Mouse (Mus musculus): ENCODE measurements around the gene Caly. TPM values are rescaled to one million over a fixed set of nuclear protein-coding genes. Genes with fewer than 3 reads are reported as not detected.

Caly gene
- polyA plus RNA-seq, 1 experiment, result 0.44 TPM

DNA sequence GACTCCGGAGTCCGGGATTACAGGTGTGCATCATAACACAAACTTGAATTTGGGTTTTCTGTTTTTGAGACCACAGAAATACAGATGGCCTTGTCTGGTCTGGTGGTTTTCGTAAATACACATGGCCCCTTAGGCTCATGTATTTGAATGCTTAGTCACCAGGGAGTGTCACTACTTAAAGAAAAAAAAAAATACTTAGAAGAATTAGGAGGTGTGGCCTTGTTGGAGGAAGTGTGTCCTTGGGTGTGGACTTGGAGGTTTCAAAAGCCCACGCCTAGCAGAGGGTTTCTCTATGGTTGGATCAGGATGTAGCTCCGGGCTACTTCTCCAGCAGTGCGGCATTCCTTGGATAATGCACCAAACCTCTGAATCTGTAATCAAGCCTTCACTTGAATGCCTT, 4.7 kb downstream of the Caly start:
- no peak overlapping the region for H3K4me3 ChIP-seq (ENCODE audit: control insufficient read depth, insufficient read depth, low read length)
- 60% methylated on average over 6 of the region's 6 CpGs for WGBS
- H3K27me3 ChIP-seq (ENCODE audit: control insufficient read depth, insufficient read depth, low read length), result peaks cover 3% of the 10 kb centered on the region; the same call in 1 of the 2 replicates
- no peak overlapping the region for H3K27ac ChIP-seq (ENCODE audit: control insufficient read depth, insufficient read depth, low read length)
- no peak for DNase-seq
- peaks cover 2% of the 10 kb centered on the region; the same call in 1 of the 2 replicates for H3K4me1 ChIP-seq (replicated peaks; ENCODE audit: control insufficient read depth, insufficient read depth, low read length)
- H3K36me3 ChIP-seq (ENCODE audit: control insufficient read depth, insufficient read depth, low read length), result no peaks in the 10 kb centered on the region
- TF ChIP-seq CTCF (IDR thresholded peaks at IDR 0.05; ENCODE audit: borderline replicate concordance, control insufficient read depth, extremely low read depth, insufficient read depth, low read length, poor library complexity) (no peak), POLR2A (IDR thresholded peaks at IDR 0.05; ENCODE audit: control insufficient read depth, extremely low read depth, insufficient read depth, low read length, poor library complexity) (no peak)

DNA sequence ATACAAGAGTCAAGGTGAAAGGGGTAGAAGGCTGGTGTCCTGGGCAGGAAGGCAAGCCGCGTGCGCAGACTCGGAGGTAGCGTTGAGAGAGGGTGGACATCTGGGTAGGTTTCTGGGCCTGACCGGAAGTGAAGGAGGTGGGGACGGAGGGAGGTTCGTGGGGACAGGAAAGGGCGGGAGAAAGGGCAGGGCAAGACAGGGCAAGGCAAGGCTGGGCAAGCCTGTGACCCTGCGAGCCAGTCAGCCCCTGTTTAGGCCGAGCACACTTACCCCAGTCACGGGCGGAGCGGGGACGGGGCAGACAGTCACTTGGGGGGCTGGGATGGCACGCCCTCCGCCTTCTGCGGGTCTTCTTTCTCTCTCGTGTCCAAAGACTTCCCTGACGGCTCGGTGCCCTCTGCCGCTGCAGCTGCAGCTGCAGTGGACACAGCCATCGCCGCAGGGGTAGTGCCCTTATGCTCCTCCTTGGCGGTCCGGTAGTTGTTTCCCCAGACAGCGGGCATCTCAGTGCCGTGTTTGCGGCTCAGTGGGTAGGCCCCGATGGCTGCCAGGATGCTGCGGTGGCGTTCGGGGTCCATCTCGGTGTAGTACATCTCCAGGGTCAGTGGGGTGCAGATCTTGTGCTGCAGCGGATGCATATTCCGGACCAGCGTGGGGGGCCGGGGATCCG, 12.2 kb downstream of the Caly start:
- no peaks in the 10 kb centered on the region for H3K36me3 ChIP-seq (ENCODE audit: control insufficient read depth, insufficient read depth, low read length)
- no peak overlapping the region for H3K27ac ChIP-seq (ENCODE audit: control insufficient read depth, insufficient read depth, low read length)
- H3K4me1 ChIP-seq (replicated peaks; ENCODE audit: control insufficient read depth, insufficient read depth, low read length), result no peaks in the 10 kb centered on the region
- 43% methylated on average over 39 of the region's 39 CpGs for WGBS
- TF ChIP-seq POLR2A (IDR thresholded peaks at IDR 0.05; ENCODE audit: control insufficient read depth, extremely low read depth, insufficient read depth, low read length, poor library complexity) (no peak), CTCF (IDR thresholded peaks at IDR 0.05; ENCODE audit: borderline replicate concordance, control insufficient read depth, extremely low read depth, insufficient read depth, low read length, poor library complexity) (no peak)
- no peak for DNase-seq
- H3K4me3 ChIP-seq (ENCODE audit: control insufficient read depth, insufficient read depth, low read length), result no peak overlapping the region
- no peaks in the 10 kb centered on the region; the same call in 1 of the 2 replicates for H3K27me3 ChIP-seq (ENCODE audit: control insufficient read depth, insufficient read depth, low read length)

DNA sequence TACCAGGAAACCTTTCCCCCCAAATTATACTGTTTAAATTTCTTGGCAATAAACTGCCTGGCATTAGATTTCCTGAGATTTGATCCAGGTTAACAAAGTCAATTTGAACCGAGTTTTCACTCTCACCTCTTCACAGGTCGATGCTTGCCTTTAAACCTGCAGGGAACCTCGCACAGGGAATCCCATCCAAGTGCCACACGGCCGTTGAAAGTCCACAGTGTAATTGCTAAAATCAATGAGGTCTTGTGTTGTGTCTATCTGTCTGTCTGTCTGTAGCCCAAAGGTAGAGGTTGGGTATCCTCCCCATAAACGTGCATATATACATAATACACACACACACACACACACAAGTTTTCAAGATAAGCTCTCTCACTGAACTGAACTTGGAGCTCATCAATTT, 15.0 kb downstream of the Caly start:
- 66% methylated on average over 6 of the region's 6 CpGs for WGBS
- no peaks in the 10 kb centered on the region for H3K36me3 ChIP-seq (ENCODE audit: control insufficient read depth, insufficient read depth, low read length)
- no peak for DNase-seq
- H3K4me1 ChIP-seq (replicated peaks; ENCODE audit: control insufficient read depth, insufficient read depth, low read length), result no peaks in the 10 kb centered on the region
- no peak overlapping the region for H3K4me3 ChIP-seq (ENCODE audit: control insufficient read depth, insufficient read depth, low read length)
- no peak for TF ChIP-seq CTCF (IDR thresholded peaks at IDR 0.05; ENCODE audit: borderline replicate concordance, control insufficient read depth, extremely low read depth, insufficient read depth, low read length, poor library complexity)
- no peak for TF ChIP-seq POLR2A (IDR thresholded peaks at IDR 0.05; ENCODE audit: control insufficient read depth, extremely low read depth, insufficient read depth, low read length, poor library complexity)
- H3K27ac ChIP-seq (ENCODE audit: control insufficient read depth, insufficient read depth, low read length), result no peak overlapping the region
- H3K27me3 ChIP-seq (ENCODE audit: control insufficient read depth, insufficient read depth, low read length), result peaks cover 2% of the 10 kb centered on the region; the same call in 1 of the 2 replicates

DNA sequence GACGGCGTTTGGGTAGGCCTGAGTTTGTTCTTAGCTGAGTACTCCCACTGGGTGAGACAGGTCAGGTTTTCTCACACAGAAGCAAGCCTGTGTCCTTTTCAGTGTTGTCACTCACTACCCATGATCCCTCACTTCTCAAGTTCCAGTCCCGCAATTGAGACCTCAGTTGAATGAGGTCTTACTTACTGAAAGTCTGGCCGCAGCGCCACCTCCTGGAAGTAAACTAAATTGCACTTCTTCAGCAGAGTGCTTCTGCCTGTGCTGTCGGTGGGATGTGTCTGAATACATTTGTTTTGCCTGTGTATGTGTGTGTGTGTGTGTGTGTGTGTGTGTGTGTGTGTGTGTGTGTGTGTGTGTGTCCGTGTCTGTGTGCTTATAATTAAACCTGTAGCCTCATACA, 19.3 kb downstream of the Caly start:
- Histone ChIP-seq H3K4me3 (ENCODE audit: control insufficient read depth, insufficient read depth, low read length) (no peak overlapping the region), H3K27ac (ENCODE audit: control insufficient read depth, insufficient read depth, low read length) (no peak overlapping the region), H3K36me3 (ENCODE audit: control insufficient read depth, insufficient read depth, low read length) (no peaks in the 10 kb centered on the region), H3K4me1 (replicated peaks; ENCODE audit: control insufficient read depth, insufficient read depth, low read length) (0 out of 2 replicates have a peak, but pooled peaks cover 5% of the 10 kb centered on the region), H3K27me3 (ENCODE audit: control insufficient read depth, insufficient read depth, low read length) (peaks cover 19% of the 10 kb centered on the region; the same call in 1 of the 2 replicates)
- TF ChIP-seq POLR2A (IDR thresholded peaks at IDR 0.05; ENCODE audit: control insufficient read depth, extremely low read depth, insufficient read depth, low read length, poor library complexity) (no peak), CTCF (IDR thresholded peaks at IDR 0.05; ENCODE audit: borderline replicate concordance, control insufficient read depth, extremely low read depth, insufficient read depth, low read length, poor library complexity) (no peak)
- peak; percentile 61 for DNase-seq
- 22% methylated on average over 7 of the region's 7 CpGs for WGBS

DNA sequence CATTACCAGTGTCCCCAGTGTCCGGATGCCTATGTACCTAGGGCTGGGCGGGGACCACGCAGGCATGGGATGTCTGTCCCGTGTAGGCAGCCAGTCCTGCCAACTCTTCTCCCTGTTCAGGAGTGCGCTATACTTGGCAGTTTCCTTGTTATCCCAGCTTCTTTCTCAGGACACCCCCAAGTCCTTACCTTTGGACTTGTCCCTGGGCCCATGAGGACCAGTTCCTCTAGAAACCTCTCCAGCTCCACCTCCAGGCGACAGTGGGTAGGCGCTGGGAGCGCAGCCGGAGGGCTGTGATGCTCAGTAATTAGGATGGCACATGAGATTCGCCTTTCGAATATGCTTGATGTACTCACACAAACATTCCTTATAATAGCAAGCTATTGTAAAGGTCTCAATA, 20.0 kb downstream of the Caly start:
- Histone ChIP-seq H3K27ac (ENCODE audit: control insufficient read depth, insufficient read depth, low read length) (no peak overlapping the region), H3K36me3 (ENCODE audit: control insufficient read depth, insufficient read depth, low read length) (no peaks in the 10 kb centered on the region), H3K4me1 (replicated peaks; ENCODE audit: control insufficient read depth, insufficient read depth, low read length) (0 out of 2 replicates have a peak, but pooled peaks cover 5% of the 10 kb centered on the region), H3K27me3 (ENCODE audit: control insufficient read depth, insufficient read depth, low read length) (peaks cover 23% of the 10 kb centered on the region; the same call in 1 of the 2 replicates), H3K4me3 (ENCODE audit: control insufficient read depth, insufficient read depth, low read length) (no peak overlapping the region)
- no peak for TF ChIP-seq POLR2A (IDR thresholded peaks at IDR 0.05; ENCODE audit: control insufficient read depth, extremely low read depth, insufficient read depth, low read length, poor library complexity)
- TF ChIP-seq CTCF (IDR thresholded peaks at IDR 0.05; ENCODE audit: borderline replicate concordance, control insufficient read depth, extremely low read depth, insufficient read depth, low read length, poor library complexity), result no peak
- no peak for DNase-seq
- WGBS, result 36% methylated on average over 11 of the region's 11 CpGs

DNA sequence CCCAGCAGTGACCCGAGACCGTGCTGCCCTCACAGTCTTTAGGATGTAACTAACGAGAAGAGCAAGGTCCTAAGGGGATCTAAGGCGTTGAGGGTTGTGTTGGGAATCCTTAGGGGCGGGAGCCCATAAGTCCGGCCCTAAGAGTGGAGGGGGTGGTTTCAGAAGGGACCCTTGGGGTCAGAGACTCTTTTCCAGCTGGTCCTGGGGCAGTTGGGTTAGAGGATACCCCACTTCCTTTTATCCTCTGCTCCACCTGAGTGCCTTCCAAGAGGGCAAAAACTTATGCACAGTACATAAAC, 20.6 kb downstream of the Caly start:
- Histone ChIP-seq H3K36me3 (ENCODE audit: control insufficient read depth, insufficient read depth, low read length) (no peaks in the 10 kb centered on the region), H3K27me3 (ENCODE audit: control insufficient read depth, insufficient read depth, low read length) (peaks cover 28% of the 10 kb centered on the region; the same call in 1 of the 2 replicates), H3K27ac (ENCODE audit: control insufficient read depth, insufficient read depth, low read length) (no peak overlapping the region), H3K4me1 (replicated peaks; ENCODE audit: control insufficient read depth, insufficient read depth, low read length) (0 out of 2 replicates have a peak, but pooled peaks cover 5% of the 10 kb centered on the region), H3K4me3 (ENCODE audit: control insufficient read depth, insufficient read depth, low read length) (no peak overlapping the region)
- TF ChIP-seq POLR2A (IDR thresholded peaks at IDR 0.05; ENCODE audit: control insufficient read depth, extremely low read depth, insufficient read depth, low read length, poor library complexity), result no peak
- no peak for TF ChIP-seq CTCF (IDR thresholded peaks at IDR 0.05; ENCODE audit: borderline replicate concordance, control insufficient read depth, extremely low read depth, insufficient read depth, low read length, poor library complexity)
- no peak for DNase-seq
- WGBS, result 14% methylated on average over 6 of the region's 6 CpGs

Measured in thymus, adult 2 months (tissue).